Mouse (Mus musculus) cerebellum, adult 18-20 months (tissue): ENCODE results near the gene Gli3.
A peak's percentile ranks its signal among the peaks of the same experiment; 100 is the strongest.

Experiments used
- DNase-seq, 2 experiments: peaks; one replicate each; pipeline ENCODE4 v3.0.0; 2021

The Gli3 gene

DNA sequence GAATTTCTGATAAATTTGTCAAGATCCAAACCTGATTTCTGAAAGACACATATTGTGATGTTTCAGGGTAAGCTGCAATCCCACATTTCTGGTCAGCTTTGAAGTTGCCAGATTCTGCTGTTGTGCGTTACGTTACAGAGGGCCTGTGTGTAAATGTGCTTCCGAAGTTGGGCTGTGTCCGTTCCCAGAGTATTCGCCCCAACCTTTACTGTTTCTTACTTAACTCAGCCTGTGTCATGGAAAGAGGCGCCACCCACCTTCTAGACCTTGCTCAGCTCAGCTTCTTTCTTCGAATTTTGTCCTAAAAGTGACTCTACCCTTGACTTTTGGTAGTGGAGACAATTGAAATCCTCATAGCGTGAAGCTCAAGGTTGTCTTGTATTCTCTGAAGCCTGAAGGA lies 202.5 kb downstream of the Gli3 start:
- no peak for DNase-seq

DNA sequence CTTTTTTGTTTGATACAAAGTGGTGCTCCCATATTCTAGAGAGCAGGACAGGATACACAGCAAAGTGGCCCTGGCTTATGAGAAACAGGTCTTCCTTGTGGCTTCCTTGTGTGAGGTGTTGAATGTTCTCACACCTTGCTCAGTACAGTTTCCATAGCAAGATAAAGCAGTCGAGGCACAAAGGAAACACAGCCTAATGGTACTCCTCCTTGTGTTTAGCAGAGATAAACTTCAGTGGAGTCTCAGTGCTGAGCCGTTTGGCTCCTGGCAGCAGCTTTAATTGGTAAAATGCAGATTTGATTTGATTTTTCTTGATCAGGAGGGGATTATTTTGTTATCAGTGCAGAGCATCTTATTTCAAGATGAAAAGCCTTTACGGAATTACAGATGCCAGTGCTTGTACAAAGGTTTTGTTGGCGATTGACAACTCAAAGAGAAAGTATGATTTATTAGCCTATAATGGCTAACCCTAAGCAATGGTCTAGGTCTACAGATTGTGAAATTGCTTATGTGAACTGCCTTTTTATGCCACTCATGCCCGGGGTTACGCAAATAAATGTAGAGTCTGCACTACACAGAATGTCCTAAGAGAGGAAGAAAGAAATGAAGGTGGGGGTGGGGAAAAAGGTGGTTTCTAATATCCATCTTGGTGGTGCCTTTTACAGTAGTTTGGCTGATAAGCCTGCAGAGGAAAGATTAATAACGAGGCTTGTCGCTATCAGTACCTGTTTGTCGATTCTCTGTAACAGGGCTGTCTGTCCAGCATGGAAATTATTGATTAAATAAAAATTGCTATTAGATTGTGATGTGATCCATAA lies 207.3 kb downstream of the Gli3 start:
- DNase-seq, result no peak

DNA sequence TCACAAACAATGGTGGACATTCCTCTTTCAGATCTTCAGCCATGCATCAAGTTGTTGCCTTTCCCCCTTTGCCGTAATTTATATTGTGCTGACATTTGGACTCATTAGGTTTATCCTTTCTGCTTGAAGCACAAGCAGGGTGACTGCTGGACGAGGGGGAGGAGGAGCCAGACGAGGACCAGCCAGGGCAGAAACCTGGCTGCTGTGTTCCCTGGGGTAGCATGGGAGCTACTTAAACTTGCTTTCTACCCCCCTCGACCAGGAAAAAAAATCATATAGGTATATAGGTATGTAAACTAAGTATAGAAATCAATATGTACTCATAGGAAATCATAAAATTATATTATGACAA lies 207.9 kb downstream of the Gli3 start:
- DNase-seq, result no peak

DNA sequence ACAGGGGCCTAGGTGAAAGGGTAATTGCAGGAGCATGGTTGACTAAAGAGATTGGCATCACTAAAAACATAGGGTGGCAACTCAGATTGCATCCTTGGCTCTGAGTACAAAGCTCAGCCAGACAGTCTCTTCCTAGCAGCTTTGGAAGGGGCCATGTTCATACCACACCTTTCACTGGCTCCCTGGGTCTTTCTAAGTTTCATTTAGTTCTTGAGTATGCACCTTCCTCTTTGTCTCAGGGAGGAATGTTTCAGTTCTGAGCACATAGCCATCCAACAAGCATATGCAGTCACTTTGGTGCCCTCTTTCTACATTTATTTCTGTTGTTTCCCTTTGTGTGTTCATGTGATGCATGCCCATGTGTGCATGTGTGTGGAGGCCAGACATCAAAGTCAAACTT lies 212.4 kb downstream of the Gli3 start:
- no peak for DNase-seq

DNA sequence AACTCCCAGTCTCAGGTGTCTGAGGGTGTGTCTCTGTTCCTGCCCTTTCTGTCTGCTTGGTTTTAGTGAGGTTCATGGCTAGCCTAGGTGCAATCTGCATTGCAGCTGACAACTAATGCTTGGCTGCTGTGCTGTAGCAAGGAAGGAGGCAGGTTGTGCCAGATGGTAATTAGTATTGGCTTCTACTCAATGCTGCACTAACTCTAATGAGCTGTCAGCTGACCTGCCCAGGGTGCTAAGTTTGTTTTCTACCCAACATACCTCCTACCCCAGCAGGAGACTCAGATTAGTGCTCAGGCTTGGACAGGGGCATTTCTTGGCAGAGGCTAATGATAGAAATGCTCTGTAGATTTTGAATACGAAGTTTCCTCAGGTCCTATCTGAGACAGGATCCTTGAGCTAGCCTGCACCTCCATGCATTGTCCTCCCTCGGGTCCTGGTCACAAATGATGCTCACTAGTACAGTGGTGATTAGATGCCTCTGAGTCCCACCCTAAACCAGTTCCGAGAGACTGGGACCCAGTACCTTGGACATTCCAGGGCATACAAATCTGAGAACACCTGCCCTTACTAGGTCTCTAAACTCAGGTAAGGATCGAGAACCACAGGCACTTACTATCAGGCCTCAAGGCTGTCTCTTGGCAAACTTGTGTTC lies 214.2 kb downstream of the Gli3 start:
- DNase-seq, result no peak

DNA sequence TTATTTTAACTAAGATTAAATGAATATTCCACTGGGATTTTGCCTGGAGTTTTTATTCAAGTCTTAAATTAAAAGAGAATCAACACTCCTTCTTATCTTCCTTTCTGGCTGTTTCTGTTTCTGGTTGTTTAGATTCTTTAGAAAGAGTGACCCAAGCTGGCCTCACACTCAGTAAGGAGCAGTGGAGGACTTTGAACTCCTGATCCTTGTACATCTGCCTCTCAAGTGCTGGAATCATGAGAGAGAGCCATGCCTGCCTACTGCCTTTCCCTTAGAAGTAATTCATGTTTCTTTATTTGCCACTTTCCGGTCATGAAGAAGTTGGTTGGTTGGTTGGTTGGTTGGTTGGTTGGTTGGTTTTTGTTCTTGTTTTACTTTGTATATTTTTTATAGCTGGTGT lies 218.5 kb downstream of the Gli3 start:
- no peak for DNase-seq

DNA sequence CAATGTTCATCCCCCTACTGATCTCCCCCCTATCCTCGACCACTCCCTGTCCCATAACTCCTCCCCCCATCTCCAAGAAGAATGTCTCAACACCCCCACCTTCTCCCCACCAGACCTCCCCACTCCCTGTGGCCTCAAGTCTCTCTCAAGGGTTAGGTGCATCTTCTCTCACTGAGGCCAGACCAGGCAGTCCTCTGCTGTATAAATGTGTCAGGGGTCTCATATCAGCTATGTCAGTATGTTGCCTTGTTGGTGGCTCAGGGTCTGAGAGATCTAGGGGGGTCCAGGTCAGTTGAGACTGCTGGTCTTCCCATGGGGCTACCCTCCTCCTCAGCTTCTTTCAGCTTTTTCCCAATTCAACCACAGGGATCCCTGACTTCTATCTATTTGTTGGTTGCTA lies 220.0 kb downstream of the Gli3 start:
- no peak for DNase-seq

DNA sequence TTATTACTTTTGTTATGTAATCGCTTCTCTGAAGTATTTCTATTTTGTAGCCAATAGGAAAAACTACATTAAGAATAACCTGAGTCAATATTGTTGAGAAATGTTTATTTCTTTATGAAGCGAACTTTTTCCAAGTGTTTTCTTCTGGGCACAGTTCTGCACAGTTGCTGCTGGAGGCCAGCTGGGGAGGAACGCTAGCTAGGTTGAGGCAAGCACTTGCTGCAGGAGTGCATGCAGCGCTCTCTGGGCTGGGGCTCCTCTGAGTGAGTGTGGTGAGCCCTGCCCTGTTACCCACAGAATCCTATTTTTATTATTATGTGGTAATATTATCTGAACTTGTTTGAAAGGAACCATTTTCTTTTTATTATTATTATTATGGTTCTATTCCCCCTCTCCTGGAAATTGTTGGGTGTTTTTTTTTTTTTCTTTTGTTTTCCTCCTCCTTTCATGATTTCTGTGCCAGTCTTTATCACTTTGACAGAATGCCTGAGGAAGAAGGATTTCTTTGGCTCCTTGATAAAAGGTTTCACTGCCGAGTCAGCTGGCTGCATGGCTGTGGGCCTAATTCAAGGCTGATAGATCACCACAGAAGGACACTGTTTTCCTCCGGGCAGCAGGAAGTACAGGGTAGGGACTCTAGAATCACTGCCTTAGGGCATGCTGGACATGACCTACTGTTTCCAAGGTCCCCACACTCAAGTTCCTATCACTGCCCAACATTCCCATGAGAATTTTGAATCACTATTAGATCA lies 225.2 kb downstream of the Gli3 start:
- DNase-seq, result no peak

DNA sequence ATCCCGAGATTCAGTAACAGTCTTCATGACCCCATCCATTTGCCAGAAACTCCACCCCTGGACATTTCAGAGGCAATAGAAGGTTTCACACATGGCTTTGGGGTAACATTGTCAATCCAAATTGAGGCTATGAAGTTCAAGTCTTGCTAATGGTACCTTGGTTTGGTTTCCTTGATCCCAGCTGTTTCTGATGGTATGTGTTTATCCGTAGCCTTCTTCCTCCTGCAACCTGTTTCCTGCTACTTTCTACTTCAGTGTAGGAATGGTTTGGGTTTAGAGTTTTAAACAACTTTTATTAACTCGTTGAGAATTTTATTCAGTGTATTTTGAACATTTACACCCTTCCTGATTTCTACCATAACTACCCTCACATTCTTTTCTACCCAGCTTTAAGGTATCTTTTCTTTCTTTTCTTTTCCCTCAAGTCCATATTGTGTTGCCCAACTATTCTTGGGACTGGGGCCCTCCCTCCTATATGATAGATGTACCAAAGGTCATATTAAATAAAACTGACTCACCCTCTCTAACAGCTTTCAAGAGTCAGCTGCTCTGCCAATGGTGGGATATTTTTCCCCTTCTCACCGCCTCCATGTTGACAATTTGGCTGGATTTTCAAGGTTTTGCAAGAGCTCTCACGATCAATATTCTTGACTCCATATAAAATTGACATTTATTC lies 225.9 kb downstream of the Gli3 start:
- DNase-seq, result no peak

DNA sequence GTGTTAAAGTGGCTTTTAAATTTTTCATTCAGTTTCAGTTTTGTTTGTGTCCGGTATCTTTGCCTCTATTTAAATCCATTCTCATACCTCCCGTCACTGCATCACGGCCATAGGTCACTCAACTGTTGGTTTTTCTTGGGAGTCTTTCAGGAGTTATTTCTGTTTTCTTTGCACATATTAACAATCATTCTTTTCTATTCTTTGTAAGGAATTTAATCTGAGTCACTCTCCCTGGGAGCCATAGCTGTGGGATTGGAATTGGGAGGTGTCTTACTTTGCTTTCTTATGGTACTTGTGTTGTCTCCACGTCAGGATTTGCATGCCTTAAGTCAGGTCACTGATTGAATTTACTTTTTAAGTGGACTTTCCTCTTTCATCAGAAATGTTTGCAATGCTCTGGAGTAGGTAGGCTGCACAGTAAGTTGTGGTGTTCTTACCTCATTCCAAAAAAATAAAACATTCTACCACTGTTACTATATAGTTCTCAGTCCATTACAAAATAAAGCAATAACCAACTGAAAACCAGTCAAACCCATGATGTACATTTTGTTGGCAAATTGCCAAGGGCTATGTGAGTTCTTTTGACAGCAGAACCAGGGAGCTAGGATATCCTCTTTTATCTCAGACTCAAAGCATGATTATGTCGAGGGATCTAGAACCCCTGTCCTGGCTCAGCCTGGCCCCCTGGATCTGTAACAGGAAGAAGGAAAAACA lies 228.9 kb downstream of the Gli3 start:
- DNase-seq, result no peak

DNA sequence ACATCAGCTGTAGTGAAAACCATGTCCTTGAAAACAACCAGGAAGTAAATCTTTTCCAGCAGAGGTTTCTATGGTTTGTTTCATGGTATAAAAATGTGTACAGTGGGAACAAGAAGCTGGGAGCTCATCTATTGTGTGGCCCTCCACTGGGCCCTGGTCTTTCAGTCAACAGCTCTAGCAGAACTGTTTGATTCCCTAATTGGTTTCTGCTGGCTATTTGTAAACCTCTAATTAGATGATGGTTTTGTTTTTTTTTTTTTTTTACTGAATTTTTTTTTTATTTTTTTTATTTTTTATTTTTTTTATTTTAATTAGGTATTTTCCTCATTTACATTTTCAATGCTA lies 229.4 kb downstream of the Gli3 start:
- DNase-seq, result no peak

DNA sequence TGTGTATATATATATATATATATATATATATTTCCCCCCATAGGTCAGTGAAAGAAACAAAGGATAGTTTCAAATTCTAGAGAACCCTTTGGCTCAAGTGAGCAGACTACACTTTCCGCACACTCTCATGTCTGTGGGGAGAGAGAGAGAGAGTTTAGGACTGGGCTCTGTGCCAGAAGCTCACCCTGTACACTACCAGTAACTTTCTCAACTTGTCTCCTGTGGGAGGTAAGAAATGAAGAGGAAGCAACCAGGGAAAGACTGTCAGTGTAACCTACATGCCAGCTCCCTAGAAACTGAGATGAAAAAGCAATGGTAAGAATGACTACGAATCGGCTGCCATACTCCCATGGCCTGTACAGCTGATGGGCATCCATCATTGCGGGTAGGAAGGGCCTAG lies 235.2 kb downstream of the Gli3 start:
- DNase-seq, result no peak

DNA sequence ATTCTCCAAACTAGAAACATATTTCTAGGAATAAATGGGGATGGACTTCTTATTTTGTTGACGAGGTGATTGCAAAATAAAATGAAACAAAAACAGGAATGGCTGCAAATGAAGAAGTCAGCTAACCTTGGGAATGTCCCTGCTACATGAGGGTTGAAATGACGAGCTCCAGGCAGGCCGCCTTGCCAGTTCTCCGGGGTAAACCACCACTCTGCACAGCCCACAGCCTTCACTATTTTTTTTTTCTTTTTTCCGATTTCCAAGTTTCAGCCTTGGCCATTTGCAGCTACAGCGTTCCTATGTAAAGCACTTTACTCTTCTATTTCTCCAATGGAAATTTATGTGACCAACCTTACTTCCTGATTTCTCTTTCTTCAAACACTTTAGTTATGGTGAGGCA lies 236.1 kb downstream of the Gli3 start:
- DNase-seq, result no peak

DNA sequence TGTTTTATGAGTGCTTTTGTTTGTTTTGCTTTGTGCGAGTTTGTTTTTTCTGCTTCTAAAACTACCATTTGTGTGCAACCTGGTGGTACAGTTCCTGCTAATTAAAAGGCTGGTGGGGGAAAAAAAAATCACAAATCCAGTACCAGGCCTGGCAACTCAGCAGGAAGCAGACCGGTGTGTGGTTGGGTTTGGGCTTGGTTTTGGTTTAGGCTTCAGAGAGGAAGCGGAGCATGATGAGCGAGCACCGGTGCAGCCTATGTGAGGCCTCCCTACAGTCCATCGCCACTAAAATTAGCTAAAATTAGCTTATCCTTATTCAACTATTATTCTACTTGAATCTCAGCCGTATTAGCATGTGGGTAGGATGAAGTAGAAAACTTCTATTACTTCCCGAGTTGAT lies 241.6 kb downstream of the Gli3 start:
- no peak for DNase-seq

DNA sequence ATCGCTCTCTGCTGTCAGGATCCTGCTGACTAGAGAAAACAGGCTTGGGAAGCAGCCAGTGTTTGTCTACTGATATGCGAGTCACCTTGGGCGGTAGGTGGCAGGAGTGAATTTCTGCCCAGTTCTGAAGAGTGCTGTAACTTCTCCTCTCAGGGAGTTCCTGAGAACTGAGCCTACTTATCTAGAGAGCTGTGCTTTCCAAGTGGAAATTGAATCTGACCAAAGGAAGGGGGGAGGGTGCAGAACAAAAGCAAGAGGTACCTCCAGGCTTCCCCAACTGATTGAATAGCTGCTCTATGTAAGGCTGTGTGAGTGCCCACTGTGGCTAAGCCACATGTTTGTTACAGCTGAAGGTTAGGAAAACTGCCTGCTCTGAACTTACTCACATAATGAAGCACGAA lies 244.4 kb downstream of the Gli3 start:
- no peak for DNase-seq

DNA sequence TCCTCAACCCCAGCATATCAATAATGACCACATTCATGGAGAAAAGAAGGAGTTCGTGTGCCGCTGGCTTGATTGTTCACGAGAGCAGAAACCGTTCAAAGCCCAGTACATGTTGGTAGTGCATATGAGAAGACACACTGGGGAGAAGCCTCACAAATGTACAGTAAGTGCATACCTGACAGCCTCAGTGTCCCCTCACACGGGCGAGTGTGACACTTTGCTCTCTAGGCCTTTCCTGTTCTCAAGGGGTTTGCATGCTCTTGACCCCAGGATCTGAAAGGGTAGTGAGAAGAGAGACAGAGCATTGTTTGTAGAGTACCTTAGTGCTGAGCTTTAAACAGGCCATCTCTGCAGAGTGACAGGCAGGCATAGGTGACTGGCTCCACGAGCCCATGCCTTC lies 250.5 kb downstream of the Gli3 start:
- DNase-seq, result no peak

DNA sequence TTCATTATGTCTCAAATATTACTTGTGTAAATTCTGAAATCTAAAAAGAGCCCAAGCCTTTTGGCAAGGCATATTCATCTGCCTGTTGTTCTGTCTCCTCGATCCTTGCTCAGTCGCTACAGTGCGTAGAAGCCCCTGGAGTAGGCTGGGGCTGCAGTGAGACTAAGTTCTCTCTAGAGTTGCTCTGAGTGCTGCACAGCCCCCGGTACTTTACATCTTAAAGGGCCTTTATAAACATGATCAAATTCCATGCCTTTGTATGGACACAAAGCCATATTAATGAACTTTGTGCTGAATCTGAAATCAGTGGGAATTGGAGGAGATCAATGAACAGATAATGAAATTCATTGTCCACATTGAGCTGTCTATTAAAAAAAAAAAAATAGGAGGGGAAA lies 251.3 kb downstream of the Gli3 start:
- no peak for DNase-seq

DNA sequence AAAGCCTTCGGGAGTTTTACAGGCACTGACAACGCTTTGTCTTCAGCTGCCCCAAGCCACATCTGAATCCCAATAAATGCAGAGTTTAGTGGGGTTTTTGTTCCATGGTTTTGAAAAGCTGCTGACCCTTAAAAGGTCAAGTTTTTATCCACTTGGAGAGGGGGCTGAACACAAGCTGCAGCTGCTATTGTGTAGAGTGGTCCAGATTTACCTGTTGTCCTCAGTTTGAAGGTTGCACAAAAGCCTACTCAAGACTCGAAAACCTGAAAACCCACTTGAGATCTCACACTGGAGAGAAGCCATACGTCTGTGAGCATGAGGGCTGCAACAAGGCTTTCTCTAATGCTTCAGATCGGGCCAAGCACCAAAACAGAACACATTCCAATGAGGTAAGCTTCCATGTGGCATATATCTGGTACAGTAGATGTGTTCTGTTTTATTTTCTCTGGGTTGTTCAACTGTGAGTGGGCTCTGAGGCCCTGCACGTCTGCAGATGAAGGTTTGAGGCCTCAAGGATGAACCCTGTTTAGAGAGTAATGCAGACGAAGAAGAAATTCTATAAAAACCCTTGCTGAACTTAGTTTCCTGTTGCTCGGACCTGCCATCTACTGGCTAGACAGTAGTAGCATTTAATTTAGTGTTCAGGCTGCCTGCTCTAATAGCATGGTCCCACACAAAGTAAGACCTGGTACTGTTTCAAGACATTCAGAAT lies 251.8 kb downstream of the Gli3 start:
- DNase-seq, result no peak

DNA sequence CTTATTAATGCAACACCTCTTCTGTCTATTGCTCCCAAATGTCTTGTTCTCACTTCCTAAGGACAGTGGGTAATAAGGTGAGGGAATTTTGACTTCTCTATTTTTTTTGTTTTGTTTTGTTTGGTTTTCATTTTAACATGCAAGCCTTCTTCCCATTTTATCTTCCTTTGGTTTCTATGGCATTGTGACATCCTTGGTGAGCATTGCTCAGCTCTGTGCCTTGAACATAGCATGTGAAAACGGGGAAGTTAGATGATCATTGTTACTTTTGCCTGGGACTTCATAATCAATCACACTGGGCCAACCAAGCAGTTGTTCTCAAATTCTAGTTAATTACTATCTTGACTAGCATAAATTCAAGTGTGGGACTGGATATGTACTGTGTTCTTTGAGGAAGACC lies 258.4 kb downstream of the Gli3 start:
- no peak for DNase-seq

DNA sequence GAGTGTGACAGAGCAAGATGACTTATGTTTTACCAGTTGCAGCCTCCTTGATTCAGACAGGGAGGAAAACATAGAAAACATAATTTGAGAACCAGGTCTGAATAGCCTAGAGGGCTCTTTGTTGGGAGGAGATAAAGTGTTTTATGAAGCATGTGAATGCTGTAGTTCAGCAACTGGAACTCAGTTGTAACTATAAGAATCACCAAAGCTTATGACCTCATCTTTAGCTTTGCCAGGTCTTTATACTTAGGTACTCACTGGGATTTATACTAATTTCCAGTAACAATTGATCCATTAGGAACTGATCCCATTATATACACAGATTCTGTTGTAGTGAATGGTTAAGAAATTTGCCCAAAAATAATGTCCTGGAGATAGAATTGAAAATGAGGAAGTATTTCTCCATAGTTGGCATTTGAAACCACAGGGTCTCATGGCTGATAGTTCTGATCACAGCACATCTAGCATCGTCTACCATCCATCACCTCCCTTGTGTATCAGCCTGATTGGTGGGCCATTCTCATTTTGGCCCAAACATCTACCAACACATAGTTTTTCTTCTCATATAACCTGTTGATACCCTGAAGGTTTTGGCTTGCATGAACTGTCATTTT lies 259.8 kb downstream of the Gli3 start:
- DNase-seq, result no peak

DNA sequence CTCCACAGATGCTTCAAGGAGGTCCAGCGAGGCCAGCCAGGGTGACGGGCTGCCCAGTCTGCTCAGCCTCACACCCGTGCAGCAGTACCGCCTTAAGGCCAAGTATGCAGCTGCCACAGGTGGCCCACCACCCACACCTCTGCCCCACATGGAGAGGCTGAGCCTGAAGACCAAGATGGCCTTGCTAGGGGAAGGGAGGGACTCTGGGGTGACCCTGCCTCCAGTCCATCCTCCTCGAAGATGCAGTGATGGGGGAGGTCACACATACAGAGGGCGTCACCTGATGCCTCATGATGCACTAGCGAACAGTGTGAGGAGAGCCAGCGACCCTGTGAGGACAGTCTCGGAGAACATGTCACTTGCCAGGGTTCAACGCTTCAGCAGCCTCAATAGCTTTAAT lies 261.7 kb downstream of the Gli3 start:
- no peak for DNase-seq

DNA sequence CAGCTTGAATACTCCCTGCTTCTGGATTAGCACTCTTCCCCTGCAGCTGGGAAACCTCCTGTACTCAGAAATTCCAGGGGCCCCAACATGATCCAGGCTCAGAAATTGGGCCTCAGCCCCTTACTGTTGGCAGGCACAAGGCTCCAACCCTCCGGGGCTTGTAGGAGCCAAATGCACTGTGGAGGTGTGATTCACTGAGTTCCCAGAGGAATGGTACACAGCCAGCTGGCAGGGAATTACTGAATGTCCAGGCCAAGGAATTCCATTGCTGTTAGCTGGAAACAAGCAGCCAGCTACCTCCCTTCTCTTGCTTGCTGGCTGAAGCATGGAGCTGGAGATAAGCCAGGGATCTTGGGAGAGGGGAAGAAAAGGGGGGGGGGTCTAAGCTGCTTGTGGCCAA lies 278.7 kb downstream of the Gli3 start:
- peak; percentile 5 to 21 for DNase-seq
